Mouse (Mus musculus) adrenal gland (tissue): Measurements from ENCODE around the gene Hps6.

ENCODE experiments used
- intact Hi-C: fragments of 180-260 bp; cut with DNase I; formaldehyde crosslinking; loops from one replicate; pipeline ENCODE4 v1.15.1; 2025

Gene Hps6

DNA sequence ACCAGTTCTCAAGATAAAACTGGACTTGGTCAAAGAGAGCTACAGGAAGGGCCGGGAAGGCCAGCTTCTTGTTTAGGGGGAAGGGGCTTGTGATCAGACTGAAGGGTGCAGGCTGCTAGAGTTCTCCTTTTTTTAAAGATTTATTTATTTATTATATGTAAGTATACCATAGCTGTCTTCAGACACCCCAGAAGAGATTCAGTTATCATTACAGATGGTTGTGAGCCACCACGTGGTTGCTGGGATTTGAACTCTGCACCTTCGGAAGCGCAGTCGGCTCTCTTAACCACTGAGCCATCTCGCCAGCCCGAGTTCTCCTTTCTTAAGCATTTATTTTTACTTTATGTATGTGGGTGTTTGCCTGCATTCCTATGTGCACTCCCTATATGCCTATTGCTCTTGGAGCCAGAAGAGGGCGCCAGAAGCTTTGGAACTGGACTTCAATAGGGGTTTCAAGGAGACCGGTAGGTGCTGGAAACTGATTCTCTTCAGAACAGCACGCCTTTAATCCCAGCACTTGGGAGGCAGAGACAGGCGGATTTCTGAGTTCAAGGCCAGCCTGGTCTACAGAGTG, 25.5 kb downstream of the Hps6 start:
- intact Hi-C loops: no loop called here

- intact Hi-C loops: no loop called here
These were observed 26.3 kb downstream of the Hps6 start for GRCm38 (mm10) chr19:46029652-46030051.

DNA sequence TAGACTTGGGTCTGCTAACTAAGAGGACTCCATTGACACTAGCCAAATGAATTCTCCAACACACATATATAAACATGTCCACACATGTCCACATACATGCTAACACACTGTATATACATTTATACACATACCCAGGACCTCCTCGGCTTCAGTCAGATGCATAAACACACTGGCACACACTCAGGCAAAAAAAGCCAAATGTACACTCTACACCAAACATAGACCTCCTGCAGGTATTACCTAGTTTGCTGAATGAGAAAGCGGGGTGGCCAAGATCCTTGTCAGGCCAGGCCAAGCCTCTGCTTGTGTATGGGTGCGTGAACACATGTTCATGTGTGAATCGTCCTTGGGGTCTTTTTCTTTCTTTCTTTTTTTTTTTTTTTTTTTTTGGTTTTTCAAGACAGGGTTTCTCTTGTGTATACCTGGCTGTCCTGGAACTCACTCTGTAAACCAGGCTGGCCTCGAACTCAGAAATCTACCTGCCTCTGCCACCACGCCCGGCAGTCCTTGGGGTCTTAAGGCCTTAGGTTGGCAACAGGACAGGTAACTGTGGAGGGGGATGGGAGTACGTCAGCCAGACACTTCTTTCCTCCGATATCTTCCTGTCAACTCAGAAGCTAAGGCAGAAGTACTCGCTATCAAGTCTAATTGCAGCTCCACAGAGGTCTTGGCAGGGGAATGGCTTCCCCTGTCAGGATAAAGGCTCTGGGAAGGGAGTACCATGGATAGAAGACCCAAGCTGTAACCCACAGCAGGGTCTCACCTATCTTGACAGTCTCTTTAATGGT, 27.1 kb downstream of the Hps6 start:
- intact Hi-C loops: no loop called here

- intact Hi-C loops: no loop called here
These were observed 28.6 kb downstream of the Hps6 start for GRCm38 (mm10) chr19:46031689-46032432.

- intact Hi-C loops: no loop called here
These were observed 29.6 kb downstream of the Hps6 start for GRCm38 (mm10) chr19:46032731-46033510.

GRCm38 (mm10) chr19:46033911-46034310, 30.6 kb downstream of the Hps6 start:
- intact Hi-C loops: no loop called here

- intact Hi-C loops: no loop called here
These were observed 32.7 kb downstream of the Hps6 start for GRCm38 (mm10) chr19:46035971-46036370.

DNA sequence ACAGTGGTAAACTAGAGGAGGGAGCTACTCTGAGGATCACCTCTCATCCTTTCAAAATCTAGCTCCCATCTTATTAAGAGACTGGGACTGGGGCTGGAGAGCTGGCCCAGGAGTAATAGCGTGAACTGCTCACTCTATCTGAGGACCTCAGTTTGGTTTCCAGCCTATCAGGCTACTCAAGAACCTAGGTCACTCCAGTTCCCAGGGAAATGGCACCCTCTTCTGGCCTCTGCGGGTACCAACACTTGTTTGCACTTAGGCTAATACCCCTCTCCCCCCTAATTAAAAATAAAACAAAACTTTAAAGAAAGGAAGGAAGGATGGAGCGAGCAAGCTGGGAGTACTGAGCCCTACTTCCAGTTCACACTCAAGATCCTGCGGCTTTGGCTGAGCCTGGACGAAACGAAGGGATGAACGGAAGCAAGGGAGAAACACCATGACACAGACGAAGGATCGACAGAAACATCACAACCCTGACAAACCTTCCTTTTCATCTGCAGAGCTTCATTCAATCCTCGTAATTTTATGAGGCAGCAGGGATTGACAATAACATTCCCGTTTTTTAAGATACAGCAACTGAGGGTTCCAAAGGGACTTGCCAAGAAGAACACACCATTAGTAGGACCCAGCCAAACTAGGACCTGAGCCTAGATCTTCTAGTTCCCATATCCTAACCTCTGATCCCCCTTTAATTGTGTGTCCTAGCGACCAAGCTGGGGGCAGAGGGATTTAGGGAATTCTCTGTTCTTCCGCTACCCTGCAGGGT, 33.4 kb downstream of the Hps6 start:
- intact Hi-C loops: no loop called here

GRCm38 (mm10) chr19:46037243-46037924, 34.1 kb downstream of the Hps6 start:
- intact Hi-C loops: no loop called here

DNA sequence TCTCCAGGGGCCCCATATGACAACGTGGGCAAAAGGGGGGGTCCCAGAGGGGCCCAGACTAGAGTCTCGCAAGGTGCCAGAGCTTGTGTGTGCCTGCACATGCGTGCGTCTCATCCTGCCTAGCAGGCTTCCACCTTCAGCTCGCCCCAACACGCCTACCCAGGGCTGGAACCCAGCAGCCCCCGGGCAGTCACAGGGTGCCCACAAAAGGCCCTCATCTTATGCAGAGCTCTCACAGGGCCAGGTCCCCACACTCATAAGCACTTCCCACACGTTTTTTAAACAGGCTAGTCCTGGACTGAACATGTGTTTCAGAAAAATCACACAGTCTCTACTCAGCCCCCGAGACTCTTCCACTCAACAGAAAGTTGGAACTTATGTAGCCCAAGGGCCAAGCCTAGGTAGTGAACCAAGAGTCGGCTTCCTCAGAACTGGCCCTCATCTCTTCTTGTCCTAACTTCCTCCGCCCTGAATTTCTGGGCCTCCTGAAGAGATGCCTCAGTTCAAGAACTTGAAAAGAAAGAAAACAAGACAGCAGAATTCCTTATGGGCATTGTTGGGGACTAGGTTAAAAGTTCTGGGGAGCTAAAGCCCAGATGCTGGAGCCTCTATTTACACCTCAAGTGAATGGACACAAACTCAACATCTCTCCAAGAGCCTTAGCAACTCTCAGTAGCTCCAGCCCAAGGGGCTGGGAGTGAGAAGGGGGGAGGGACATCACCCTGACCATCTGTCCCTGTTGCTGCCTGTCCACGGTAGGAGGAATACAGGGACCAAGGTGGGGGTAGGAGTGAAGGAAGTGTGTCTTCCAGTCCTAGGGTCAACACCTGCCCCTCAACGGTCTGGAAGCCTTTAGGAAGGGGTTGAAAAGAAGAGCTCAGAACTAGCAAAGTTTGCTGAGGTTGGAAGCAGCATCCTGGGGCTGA, 34.9 kb downstream of the Hps6 start:
- intact Hi-C loops: no loop called here

DNA sequence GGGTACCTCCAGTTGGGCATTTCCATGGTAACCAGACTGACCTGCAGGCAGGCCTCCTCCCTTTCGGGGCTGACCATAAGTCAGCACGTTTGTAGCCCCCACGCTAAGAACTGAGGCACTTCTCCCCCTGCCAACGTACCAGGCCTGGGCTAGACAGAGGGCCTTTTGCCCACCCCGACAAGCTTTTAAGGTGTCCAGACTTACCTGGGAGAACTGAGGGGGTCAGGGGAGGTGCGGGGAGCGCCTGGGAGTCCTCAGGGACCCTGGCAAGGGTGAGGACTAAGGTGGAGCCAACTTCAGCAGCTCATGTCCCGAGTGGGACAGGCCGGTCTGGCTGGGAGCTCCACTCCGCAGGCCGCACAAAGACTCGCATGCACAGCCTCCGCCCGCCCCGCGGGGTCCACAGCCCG, 35.5 kb downstream of the Hps6 start:
- intact Hi-C loops: no loop called here

GRCm38 (mm10) chr19:46039478-46039877, 36.2 kb downstream of the Hps6 start:
- intact Hi-C loops: no loop called here

DNA sequence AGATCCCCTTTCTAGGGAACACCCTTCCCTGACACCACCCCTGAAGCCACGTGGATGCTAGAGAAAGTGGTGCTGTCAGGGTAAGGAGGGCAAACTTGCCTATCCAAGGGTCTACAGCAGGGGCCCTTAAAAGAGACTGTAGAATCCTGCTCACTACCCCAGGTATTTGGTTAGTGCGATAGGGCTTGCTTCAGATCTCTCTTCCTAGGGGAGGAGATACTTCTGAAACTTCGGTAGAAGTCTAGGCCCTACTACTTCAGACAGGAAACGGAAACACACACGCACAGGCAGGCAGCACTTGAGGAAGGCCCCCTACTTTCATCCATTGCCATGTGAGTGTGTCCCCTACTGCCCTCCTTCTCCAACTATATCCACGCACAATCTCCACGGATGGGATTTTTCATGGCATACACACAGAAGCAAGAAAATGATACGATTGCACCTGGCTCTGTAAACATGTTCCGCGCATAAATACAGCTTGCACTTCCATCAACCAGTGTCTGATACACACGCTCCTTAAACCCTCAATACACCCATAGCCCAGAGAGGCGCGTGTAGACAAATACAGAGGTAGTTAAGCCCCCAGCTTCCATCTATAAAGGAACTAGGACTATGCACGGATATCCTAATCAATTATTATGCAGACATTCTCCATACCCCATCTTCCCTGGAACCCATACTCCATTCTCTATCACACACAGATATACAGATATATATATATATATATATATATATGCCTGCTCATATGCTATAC, 37.0 kb downstream of the Hps6 start:
- intact Hi-C loops: no loop called here

DNA sequence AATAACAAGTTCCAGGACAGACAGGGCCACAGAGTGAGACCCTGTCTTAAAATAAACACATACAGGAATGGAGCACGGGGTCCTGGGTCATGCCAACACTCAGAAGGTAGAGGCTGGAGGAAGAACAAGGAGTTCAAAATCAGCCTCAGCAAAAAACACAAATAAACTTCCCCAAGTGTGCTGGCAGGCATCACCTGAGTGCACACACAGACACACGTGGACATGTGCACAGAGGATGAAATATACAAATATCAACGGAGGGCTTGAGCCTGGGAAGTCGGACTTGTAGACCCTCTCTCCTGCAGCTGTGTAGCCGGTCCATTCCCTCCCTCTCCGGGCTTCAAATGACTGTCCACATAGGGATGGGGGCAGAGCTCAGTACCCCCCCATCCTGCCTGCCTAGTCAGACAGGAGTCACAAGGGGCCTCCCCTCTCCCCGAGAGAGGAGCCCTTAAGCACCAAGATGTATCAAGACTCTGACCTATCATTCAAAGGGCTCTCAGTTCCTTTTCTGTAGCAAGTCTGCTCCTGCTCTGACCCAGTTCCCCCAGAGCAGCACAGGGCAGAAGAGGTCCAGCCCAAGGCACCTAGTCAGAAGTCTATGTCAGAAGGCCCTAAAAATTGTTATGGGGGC, 38.1 kb downstream of the Hps6 start:
- intact Hi-C loops: no loop called here

DNA sequence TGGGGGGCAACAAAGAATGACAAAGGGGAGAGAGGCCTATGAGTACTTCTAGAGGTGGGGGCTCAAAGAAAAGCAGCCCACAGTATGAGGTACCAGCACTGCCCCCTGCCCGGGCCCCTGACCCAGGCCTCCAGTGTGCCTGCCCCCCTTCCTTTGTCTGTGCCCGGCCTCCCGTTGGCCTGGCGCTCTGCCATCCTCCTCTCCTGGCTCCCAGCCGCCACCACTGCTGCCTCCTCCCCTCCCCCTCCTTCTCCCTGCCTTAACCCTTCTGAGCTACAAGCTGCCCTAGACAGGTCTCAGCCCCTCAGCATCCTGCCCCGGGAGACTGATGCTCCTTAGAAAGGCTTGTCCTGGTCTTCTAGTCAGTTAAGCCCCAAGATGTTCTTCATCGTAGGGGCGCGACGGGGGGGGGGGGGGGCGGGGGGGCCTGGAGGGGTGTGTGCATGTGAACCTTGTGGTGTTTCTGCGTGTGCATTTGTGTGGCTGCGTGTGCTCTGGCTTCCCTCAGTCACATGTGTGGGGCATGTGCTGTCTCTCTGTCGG, 38.7 kb downstream of the Hps6 start:
- intact Hi-C loops: no loop called here

- intact Hi-C loops: no loop called here
These were observed 39.2 kb downstream of the Hps6 start for GRCm38 (mm10) chr19:46042476-46043011.

DNA sequence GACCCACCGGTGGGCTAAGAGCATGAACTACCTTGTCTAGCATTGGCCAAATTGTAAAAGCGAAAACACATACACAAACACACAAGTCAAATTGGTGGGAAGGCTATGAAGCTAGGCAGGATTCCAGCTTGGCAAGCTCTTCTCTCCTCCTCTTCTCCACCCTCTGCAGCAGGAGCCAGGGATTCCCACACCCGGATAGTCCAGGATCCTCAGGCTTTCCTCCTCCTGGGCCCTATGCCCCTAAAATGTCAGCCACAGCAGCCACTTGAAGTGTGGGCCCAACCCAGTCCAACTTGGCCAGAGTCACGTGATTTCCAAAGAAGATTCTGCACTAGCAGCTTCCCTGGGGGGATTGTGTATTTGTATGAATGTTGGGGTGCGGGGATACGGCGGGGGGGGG, 40.1 kb downstream of the Hps6 start:
- intact Hi-C loops: no loop called here
